Mouse (Mus musculus) small intestine, adult 2 months (tissue): Measurements from ENCODE around the gene Yipf1.

Experiments used
- CTCF ChIP-seq: fragments of 200-500 bp; IDR thresholded peaks from 2 replicates; pipeline ENCODE4 v1.5.1; 2012; ENCODE audit warnings: low read depth, mild to moderate bottlenecking, control low read depth, inconsistent platforms, low read length, moderate library complexity, mixed read lengths; ENCODE audit not compliant: insufficient replicate concordance, insufficient read length; ENCODE audit errors: extremely low read depth
- POLR2A ChIP-seq: fragments of 200-500 bp; IDR thresholded peaks from 2 replicates; pipeline ENCODE4 v1.6.1; 2012; ENCODE audit warnings: low read depth, mild to moderate bottlenecking, control low read depth, inconsistent platforms, low read length, moderate library complexity

- TF ChIP-seq POLR2A = no peak
- no peak for TF ChIP-seq CTCF
These were observed 37.2 kb downstream of the Yipf1 start for GRCm38 (mm10) chr4:107351368-107351767.
